Mouse (Mus musculus) c-Kit-positive CD71-negative TER-119-negative erythroid progenitor cells, embryonic 14.5 days (primary cell): Measurements from ENCODE around the gene Setd1b.
A peak's percentile ranks its signal among the peaks of the same experiment; 100 is the strongest.

Experiments
- DNase-seq: peaks from one replicate; pipeline ENCODE4 v3.0.0-alpha.2; 2013; ENCODE audit warnings: low read depth

Setd1b gene

DNA sequence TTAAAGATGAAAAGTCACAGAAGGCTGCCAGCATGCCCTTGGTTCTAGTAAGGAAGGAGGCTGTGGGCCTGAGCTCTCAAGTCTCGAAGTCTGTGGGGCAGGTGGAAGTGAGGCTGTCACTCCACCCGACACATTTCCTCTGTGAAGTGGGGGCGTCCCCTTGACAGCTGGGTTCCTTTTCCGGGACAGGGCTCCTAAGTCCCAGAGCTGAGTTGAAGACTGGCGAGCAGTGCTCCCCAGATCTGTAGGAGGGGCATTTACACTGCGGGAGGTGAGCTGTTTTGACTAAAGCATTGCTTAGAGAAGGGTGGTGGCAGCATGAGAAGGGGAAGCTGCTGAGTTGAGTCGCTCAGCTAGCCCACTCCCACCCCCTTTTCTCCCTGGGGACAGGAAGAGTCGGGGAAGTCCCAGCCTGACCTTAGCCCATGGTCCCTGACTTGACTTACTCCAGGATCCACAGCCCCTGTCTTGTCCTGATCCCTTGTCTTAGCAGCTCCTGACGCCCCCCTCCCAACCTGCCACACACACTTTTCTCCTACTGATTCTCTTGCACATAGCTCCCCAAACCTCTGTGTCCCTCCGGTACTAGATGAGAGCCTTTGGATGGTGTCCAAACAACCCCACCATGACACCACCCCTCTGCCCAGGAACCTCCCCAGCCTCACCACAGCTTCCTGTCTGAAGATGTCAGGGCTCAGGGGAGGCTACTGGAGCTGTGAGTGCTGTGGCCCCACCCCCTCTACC is 13.4 kb upstream of the Setd1b start:
- DNase-seq: no peak

GRCm38 (mm10) chr5:123129170-123129757 is 12.7 kb upstream of the Setd1b start:
- DNase-seq: no peak

DNA sequence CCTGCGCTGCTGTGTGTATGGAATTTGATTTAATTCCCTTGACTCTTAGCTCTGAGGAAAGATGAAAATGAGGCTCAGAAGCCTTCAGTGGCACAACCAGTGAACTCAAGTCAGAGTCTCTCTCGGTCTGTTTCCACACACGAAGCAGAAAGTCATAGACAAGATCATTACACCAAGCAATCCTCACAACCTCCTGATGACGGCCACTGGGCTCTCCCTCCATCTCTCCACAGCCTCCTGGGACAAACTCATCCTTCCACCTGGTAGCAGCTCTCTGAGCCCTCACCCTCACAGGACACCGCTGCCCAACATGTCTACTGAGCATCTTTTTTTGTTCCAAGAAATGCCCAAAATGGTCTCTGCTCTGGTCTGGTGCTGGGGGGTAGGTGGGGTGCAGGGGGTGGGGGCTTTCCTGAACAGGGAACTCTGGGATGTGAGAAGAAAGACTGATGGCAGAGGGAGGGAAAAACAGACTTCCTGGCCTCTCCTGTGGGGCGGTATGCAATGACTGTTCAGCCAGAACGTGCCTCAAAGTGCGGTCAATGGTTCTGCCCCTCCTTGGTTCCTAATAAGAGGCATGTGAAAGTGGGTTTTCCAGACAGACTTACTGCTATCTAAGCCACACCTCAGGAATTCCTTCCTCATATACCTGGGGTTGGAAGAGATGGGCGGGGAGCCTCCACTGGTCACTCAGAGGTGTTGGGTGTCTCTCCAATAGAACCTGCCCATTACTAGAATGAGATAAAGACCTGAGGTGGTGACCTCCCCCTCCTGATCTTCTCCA is 11.8 kb upstream of the Setd1b start:
- no peak for DNase-seq

- no peak for DNase-seq
Observed at GRCm38 (mm10) chr5:123130814-123131148, 11.2 kb upstream of the Setd1b start.

DNA sequence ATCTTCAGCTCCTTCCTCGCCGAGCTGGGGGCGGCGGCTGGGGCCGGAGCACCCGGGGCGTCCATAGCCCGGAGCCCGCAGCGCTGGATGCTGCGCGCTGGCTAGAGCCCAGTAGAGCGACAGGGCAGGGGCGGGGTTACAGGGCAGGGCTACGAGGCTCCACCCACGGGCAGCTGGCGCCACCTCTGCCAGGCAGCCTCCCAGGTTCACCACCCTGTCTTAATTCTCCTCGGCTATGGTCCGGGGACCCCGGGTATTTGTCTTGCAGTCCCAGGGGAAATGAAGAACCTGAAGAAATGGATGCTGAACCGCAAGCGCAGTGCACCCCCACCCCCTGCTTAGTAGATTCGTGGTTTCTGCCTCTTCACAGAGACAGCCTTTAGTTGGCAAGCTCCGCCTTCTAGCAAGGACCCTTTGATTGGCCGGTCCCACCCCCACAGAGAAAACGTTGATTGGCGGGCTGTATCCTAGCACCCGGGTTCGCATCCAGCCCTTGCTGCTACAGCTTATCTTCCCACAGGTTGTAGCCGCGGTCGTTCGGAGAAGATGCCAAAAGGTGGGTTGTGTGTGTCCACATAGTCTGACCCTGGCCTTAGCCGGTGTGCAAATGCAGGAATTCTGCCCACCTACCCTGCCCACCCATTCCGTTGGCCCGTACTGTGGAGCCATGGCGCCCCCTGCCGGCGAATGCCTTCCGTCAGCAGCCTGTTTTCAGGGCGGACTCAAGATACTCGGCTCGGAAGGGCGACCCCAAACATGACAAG is 9.5 kb upstream of the Setd1b start, which contains the start of gene Rhof:
Gene Rhof (minus strand): TSS at position 385 of the 764 bp plus-strand sequence.
- DNase-seq: no peak

DNA sequence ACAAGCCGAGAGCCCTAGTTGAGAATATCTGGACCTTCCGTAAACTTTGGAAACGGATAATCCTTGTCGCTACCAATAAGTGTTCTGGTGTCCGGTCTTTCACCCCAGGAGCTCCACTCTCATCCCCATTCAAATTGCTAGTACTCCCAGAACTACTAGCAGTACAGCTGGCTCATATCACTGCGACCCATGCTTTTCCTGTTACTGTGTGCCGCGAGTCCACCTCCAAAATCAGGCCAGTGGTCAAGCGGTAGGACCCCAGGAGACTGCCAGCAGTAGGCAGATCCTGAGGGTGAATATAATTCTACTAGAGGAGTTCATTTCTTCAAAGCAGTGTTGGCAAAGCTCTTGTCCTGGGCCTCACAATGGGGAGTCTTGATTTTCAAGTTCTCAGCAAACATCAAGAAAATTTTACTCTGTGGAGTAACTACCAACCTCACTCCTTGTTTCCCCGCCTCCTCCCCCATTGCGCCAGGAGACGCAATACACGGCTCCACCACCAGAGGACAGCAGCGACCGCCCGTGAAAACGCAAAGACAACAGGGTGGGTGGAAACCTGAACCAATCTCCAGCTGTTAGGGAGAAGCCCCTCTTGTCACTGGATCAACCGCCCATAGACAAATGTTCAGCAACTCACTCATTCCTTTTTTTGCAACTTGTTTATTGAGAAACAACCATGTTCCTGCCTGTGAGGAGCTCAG is 8.8 kb upstream of the Setd1b start:
- DNase-seq: peak; percentile 86

DNA sequence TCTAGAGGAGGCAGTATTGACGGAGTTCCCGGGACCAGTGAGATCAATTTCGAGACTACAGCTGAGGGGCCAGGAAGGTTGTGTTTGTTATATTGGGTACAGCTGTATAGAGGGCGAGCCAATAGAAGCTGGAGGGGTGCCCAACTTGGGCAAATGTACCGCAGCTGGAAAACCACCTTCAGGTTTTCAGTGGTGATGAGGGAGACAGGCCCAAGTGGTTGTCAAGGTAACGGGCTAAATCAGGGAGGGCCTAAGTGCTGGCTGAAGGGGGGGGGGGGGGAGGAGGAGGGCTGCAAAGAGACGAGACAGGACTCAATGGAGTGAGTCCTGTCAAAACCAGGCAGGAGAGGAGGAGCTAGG is 8.2 kb upstream of the Setd1b start:
- DNase-seq: no peak

DNA sequence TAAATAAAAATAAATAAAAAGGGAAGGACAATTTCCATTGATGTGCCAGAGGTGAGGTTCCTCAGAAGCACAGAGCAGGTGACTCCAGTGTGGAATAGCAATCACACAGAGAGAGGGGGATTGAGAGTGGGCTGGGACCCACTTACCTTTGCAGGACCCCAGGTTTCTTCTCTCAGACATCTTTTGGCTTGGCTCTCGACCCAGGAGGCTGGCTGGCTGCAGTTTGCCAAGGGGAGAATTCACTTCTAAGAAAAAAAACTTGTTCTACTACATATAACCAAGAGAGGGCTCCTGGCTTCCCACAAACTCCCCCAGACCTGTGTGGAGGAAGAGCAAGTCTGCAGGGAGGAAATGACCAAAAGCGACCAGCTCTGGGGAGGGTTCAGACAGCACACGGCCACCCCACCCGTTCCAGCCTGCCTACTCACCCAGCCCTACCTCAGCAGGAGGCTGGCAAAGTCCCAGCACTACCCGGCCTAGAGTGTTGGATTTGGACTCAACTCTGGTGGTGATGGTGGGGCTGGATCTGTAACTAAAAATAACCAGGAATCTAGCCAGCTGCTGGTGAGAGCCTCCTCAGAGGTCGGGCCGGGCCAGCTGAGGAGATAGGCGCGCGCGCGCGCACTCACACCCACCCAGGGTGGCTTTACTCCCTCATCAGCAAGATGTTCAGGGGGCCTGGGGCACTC is 7.7 kb upstream of the Setd1b start:
- DNase-seq: no peak

DNA sequence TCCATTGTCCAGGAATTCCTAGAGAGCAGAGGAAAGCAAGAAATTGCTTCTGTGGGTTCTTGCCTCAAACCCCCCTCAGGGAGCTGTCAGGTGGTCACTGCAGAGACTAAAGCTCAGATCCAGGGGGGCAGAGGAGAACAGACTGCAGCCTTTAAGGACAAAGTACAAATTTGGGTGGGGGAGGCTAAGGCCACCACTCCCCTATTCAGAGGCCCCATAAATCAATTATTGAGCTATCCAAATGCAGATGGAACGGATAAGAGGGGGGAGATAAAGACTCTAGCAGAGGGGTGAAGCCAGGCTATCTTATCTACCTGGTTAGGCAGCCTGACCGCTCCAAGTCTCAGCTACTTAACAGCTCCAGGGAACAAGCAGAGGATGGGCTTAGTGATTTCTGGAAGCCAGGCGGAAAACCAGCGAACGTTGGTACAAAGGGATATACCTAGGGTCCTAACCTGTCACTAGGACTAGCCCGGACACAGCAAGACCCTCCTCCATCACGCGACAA is 7.1 kb upstream of the Setd1b start:
- no peak for DNase-seq

DNA sequence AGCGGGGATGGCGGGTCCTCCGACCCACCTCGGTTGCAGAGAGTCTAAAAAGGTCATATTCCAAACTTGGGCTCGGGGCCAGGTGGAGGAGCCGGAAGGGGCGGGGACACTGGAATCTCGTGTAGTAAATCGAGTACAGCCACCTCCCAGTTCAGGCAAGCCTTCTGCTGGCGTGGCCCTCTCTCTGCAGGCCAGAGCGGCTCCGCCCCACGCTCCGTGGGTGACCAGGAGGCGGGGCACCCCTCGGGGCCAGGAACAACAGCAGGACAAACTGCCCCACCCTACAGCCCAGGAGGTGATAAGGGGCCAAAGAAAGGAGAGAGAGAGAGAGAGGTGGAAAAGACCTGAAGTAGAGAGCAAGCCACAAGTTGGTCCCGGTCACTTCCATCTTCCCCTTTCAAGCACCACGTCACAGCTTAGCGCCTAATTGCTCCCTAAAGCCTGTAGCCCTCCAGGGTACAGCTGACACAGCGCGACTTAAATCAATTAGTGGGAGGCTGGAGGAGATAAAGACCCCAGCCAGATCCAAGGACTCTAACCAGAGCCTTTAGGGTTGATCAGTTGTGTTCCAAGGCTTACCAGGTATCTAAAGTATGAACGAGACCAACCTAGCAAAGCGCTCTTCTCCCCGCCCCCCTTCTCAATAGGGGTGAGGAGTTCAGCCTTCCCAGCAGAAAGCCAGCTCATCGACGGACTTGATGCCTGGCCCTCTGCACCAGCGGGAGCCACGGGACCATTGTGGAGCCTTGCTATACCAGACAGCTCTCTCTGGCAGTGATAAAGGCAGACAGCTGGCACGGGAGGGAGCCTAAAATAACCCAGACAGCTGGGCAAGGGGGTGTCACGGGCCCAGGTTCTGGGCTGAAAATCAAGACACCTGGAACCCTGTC is 6.3 kb upstream of the Setd1b start:
- no peak for DNase-seq

GRCm38 (mm10) chr5:123136361-123137043 is 5.5 kb upstream of the Setd1b start:
- no peak for DNase-seq

GRCm38 (mm10) chr5:123137044-123137909 is 4.7 kb upstream of the Setd1b start:
- no peak for DNase-seq

- DNase-seq: no peak
Observed at GRCm38 (mm10) chr5:123137910-123138229, 4.1 kb upstream of the Setd1b start.

DNA sequence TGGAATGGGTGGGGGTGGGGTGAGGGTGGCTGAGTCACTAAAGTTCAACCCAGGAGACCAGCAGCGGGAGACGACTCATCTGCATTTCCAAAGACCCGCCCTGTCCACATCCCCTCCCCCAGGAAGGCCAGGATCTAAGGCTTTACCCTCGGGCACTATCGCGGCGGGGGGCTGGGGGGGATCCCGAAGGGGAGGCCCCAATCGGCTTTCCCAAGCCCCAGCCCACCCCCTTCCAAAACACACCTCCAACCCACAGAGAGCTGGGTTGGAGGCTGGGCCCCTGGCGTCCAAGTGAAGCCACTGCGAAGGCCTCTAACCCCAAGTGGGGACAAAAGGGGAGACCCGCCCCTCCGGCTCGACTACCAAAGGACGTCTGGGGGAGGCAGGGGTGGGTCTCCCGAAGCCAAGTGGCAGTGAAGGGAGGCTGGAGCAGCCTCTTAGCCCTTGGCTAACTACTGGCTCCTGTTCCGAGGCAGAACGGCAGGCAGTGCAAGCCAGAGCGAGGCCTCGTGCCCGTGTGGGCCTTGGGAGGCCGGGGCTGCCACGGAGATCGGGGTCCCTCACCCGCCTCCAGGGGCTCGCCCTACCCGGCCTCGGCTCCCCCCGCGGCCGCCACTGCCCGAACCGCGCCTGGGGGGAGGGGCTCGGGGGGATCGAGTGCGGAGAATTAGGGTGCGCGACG is 3.6 kb upstream of the Setd1b start:
- DNase-seq: no peak

GRCm38 (mm10) chr5:123138953-123139721 is 2.9 kb upstream of the Setd1b start:
- DNase-seq: no peak

DNA sequence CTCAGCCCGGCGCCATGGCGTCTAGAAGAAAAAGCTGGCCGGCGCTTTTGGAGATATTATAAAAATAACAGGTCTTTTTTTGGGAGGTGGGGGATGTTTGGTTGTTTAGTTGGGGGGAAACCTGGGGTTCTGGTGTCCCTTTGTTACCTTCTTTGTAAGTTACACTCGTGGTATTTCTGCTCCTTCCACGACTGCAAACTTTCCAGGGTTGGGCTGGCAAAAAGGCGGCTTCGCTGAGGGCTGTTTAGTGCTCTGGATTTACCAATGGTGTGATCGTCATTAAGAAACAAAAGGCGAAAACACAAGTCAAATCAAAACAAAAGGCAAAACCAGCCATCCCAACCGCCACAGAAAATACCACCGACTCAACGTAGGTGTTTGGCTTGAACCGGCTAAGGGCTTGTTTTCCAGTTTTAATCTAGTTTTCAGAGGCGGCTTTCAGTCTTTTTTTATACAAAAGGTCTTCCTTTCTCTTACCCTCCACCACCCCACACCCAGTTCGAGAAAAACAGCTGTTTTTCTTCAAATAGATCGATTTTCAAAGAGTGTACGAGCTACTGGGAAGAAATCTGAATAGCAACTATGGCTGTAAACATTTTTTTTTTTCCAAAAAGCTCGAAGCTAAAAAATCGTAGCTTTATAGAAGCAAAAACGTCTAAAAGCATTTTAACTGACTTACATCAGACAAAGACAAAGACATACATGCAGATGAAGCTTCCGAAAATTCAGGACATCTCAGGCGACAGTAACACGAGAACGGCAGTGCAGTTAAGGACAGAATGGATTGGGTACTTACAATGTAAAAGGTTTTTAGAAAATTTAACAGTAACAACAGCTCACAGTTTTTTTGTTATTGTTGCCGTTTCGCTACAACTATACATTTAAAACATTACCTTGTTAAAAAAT is 2.0 kb upstream of the Setd1b start:
- no peak for DNase-seq
